Mouse (Mus musculus) heart, postnatal 0 days (tissue): Measurements from ENCODE around the gene Uaca. TPM values are rescaled to one million over a fixed set of nuclear protein-coding genes. Genes with fewer than 3 reads are reported as not detected.

Experiments
- ATAC-seq: fragments of 200-750 bp; cut with Nextera tagmentation; 2 replicates; pipeline ENCODE4 v1.8.0; 2017; ENCODE audit warnings: low read depth, moderate number of reproducible peaks, moderate library complexity; ENCODE audit not compliant: insufficient read depth
- DNase-seq: peaks from one replicate; pipeline ENCODE4 v3.0.0-alpha.2; 2016; ENCODE audit warnings: low spot score
- H3K27ac ChIP-seq: fragments of 300-500 bp; sonication (generic); 2 replicates; pipeline ENCODE4 v1.5.1; 2014; ENCODE audit warnings: low read depth, mild to moderate bottlenecking
- H3K27me3 ChIP-seq: fragments of 300-500 bp; sonication (generic); 2 replicates; pipeline ENCODE4 v1.6.1; 2014; ENCODE audit warnings: low read length, mixed read lengths; ENCODE audit not compliant: control insufficient read depth, insufficient read depth
- H3K36me3 ChIP-seq: fragments of 300-500 bp; sonication (generic); replicated peaks from 2 replicates; pipeline ENCODE4 v1.6.1; 2014; ENCODE audit warnings: low read length, mixed read lengths; ENCODE audit not compliant: control insufficient read depth, insufficient read depth
- H3K4me1 ChIP-seq: fragments of 300-500 bp; sonication (generic); 2 replicates; pipeline ENCODE4 v1.6.1; 2014; ENCODE audit warnings: antibody characterized with exemption; ENCODE audit not compliant: control insufficient read depth, insufficient read depth
- H3K4me2 ChIP-seq: fragments of 300-500 bp; sonication (generic); 2 replicates; pipeline ENCODE4 v1.6.1; 2014; ENCODE audit warnings: low read depth, mild to moderate bottlenecking, low read length, moderate library complexity
- H3K4me3 ChIP-seq: fragments of 300-500 bp; sonication (generic); 2 replicates; pipeline ENCODE4 v1.5.1; 2014; ENCODE audit warnings: low read depth, low read length
- H3K9ac ChIP-seq: fragments of 300-500 bp; sonication (generic); replicated peaks from 2 replicates; pipeline ENCODE4 v1.6.1; 2014; ENCODE audit warnings: low read depth, low read length, mixed read lengths
- H3K9me3 ChIP-seq: fragments of 300-500 bp; sonication (generic); replicated peaks from 2 replicates; pipeline ENCODE4 v1.6.1; 2016; ENCODE audit warnings: low read length; ENCODE audit not compliant: control insufficient read depth
- CTCF ChIP-seq: IDR thresholded peaks from 2 replicates; pipeline ENCODE4 v1.5.1; 2016; ENCODE audit warnings: antibody characterized with exemption, control low read depth, low read depth
- EP300 ChIP-seq: IDR thresholded peaks from 2 replicates; pipeline ENCODE4 v1.6.1; 2016; ENCODE audit warnings: antibody characterized with exemption, low read depth
- WGBS: fragments of 180-500 bp; shearing (Covaris S2); extraction: QIAGEN DNeasy Blood & Tissue Kit; methylation state at CpG from one replicate; pipeline ENCODE4 v1.1.7; 2014; 5-methylcytosine and 5-hydroxymethylcytosine counted together
- polyA plus RNA-seq: library from polyadenylated mRNA; unstranded; fragments of >200 nt; fragmentation: Nextera tagmentation; extraction: Ambion mirVana; gene quantifications from 2 replicates; pipeline ENCODE4 v1.2.1, GENCODE M21; 2015
- total RNA-seq: library from RNA; depleted of rRNA; stranded (reverse); fragments of >200 nt; gene quantifications from 2 replicates; pipeline ENCODE4 v1.2.3, GENCODE M21; 2014; ENCODE audit warnings: low replicate concordance

Gene Uaca
- total and polyA plus RNA-seq, 2 experiments from 2014 or later, result 5.5 to 18.6 TPM

DNA sequence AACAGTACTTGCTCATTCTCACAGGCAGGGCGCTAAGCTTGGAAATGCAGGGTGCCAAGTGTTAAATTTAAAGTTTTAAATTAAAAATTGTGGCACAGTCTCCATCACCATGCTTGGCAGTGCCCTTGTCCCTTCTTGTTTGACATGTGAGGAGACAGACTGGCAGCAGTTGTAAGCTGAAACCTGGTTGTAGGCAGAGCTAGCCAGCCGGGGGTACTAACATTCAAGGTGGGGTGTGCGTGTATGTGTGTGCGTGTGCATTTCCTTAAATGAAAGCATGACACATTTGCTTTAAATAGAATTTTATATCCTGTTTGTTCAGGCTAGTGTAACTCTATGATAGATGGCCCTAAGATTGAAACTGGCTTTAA is 42.7 kb downstream of the Uaca start:
- H3K27ac ChIP-seq, result peak overlapping the region; percentile 92
- no peaks in the 10 kb centered on the region for H3K27me3 ChIP-seq
- peaks cover 36% of the 10 kb centered on the region for H3K4me1 ChIP-seq
- peak overlapping the region; percentile 53; the same call in 1 of the 2 replicates for H3K9ac ChIP-seq
- ATAC-seq, result peak; percentile 55
- TF ChIP-seq CTCF (no peak), EP300 (no peak)
- H3K4me3 ChIP-seq, result peak overlapping the region; percentile 44
- H3K9me3 ChIP-seq, result no peaks in the 10 kb centered on the region
- H3K36me3 ChIP-seq, result no peaks in the 10 kb centered on the region
- 27% methylated on average over 4 of the region's 4 CpGs for WGBS
- no peak for DNase-seq
- peak overlapping the region; percentile 73 for H3K4me2 ChIP-seq

DNA sequence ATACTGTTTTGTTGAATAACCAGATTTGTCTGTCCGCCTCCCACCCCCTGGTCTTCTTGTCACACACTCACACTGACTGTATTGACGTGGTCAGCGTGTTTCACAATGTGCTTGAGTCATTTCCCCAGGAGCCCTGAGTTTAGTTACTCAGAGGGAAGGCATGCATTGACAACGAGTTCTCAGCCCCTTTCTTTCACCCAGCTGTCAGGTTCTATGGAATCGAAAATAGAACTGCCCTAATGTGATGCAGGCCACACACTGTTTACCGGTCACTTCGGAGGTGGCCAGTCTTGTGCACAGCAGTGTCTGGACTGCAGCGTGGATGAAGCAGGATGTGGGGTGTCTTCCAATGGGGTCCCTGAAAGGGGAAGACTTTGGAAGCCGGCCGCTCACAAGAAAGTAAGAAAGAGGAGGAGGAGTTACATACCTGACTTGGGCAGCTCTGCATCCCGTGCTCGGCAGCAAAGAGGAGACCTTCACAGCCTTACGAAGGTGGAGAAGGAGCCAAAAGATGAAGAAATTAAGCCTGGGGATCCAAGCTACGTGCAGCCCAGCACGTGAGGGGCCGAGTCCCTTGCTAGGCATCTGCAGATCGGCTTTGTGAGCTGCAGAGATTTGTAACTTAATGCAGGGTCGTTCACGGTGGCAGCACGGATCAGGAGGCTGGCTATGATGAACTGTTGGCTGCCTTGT is 43.3 kb downstream of the Uaca start:
- DNase-seq, result peak; percentile 85
- H3K27ac ChIP-seq, result peak overlapping the region; percentile 92
- H3K4me3 ChIP-seq, result peak overlapping the region; percentile 44
- H3K9ac ChIP-seq, result peak overlapping the region; percentile 53
- peak; percentile 62 for ATAC-seq
- H3K27me3 ChIP-seq, result no peaks in the 10 kb centered on the region
- H3K36me3 ChIP-seq, result no peaks in the 10 kb centered on the region
- H3K9me3 ChIP-seq, result no peaks in the 10 kb centered on the region
- TF ChIP-seq CTCF (no peak), EP300 (no peak)
- WGBS, result 5% methylated on average over 20 of the region's 20 CpGs
- H3K4me1 ChIP-seq, result peaks cover 37% of the 10 kb centered on the region
- H3K4me2 ChIP-seq, result peak overlapping the region; percentile 73

DNA sequence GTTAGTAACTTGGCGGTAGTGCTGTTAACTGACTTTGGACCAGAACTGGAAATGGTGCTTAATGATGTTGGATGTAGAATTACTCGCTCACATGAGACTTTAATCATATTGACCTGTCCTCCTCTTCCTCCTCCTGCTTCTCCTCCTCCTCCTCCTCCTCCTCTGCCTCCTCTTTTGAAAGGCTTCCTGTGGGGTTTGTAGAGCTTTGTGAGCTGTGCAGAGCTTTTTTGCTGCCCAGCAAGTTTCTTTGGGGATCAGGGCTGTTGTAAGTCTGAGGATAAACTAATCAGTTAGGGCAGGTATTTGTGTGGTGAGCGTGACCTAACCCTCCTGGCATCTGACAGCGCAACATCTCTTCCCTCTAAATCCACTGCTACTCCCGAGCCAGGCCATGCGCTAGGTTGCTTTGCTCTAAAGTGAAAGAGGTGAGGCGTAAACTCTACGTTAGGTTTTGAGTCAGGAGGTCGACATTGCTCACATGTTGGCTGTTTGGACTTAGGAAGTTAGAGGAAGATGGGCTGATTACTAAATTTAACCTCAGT is 44.1 kb downstream of the Uaca start:
- no peaks in the 10 kb centered on the region for H3K9me3 ChIP-seq
- DNase-seq (no peak), ATAC-seq (no peak)
- peak overlapping the region; percentile 92 for H3K27ac ChIP-seq
- TF ChIP-seq CTCF (no peak), EP300 (no peak)
- H3K9ac ChIP-seq, result peak overlapping the region; percentile 53
- H3K4me1 ChIP-seq, result peaks cover 43% of the 10 kb centered on the region
- WGBS, result 22% methylated on average over 9 of the region's 9 CpGs
- no peaks in the 10 kb centered on the region for H3K36me3 ChIP-seq
- peak overlapping the region; percentile 73 for H3K4me2 ChIP-seq
- peak overlapping the region; percentile 44 for H3K4me3 ChIP-seq
- H3K27me3 ChIP-seq, result no peaks in the 10 kb centered on the region

DNA sequence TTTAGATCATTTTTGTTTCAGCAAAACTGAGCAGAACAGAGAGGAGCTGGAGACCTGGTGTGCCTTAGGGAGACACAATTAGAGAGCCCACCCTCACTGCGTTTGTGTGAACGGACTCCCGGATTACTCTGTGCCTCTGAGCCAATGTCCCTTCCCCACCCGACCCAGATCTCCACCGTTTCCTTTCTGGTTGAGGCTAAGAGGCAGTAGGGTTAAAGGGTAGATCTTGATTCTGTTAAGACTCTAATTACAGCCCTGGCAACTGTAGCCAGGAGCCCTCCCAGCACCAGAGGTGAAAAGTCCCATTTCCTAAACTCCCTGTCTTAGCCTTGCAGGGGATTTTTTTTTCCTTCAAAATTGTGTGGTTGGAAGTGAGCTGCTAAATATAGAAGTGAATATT is 47.1 kb downstream of the Uaca start:
- WGBS, result 31% methylated on average over 5 of the region's 5 CpGs
- Histone ChIP-seq H3K4me2 (no peak overlapping the region), H3K27ac (peak overlapping the region; percentile 53), H3K36me3 (peaks cover 4% of the 10 kb centered on the region), H3K4me1 (peaks cover 46% of the 10 kb centered on the region), H3K4me3 (no peak overlapping the region), H3K9me3 (no peaks in the 10 kb centered on the region), H3K9ac (no peak overlapping the region), H3K27me3 (no peaks in the 10 kb centered on the region)
- no peak for TF ChIP-seq CTCF
- TF ChIP-seq EP300, result no peak
- DNase-seq (no peak), ATAC-seq (no peak)

DNA sequence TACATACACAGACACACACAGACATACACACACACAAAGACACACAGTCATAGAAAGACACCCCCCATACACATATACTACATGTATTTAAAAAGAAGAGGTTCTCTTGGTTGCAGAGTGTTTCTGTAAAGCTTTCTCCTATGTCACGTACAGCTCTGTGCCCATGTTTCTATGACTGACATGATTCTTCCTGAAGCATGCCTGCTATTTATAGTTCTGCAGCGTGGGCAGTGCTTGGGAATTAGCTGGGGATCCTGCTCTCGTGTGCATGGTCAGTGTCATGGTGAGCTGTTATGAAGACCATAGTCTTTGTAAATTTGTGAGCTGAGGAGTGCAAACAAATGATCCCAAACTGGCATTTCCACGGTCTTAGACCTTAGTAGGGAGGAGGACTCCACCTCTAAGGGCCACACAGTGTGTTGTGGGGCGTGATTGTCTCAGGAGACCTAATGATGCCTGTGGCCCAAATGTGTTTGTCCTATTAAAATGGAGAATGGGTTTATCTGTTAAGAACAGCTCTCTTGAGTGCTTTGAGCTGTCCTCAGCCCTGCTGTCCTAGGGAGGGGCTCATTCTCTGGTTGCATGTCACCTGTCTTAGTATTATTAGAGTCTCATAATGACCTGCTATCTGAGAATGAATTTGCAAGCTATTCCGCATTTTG is 49.2 kb downstream of the Uaca start:
- DNase-seq (peak; percentile 46), ATAC-seq (peak; percentile 75)
- TF ChIP-seq CTCF, result no peak
- TF ChIP-seq EP300, result no peak
- peak overlapping the region; percentile 25; the same call in 1 of the 2 replicates for H3K4me2 ChIP-seq
- peak overlapping the region; percentile 48; the same call in 1 of the 2 replicates for H3K27ac ChIP-seq
- peaks cover 8% of the 10 kb centered on the region for H3K36me3 ChIP-seq
- H3K9me3 ChIP-seq, result no peaks in the 10 kb centered on the region
- no peak overlapping the region for H3K4me3 ChIP-seq
- H3K4me1 ChIP-seq, result peaks cover 29% of the 10 kb centered on the region
- H3K9ac ChIP-seq, result no peak overlapping the region
- no peaks in the 10 kb centered on the region for H3K27me3 ChIP-seq
- WGBS, result 32% methylated on average over 6 of the region's 6 CpGs
